8 mouse cellular contexts compared by ENCODE assay signal in genomic region chr19:40895393-40895703, GRCm38 (mm10). TPM values are rescaled to one million over a fixed set of nuclear protein-coding genes. Genes with fewer than 3 reads are reported as not detected.
DNase-seq lines count a peak whose midpoint lies in the region; ATAC-seq and TF ChIP-seq lines count a peak whose summit lies in the region.

No protein-coding gene starts in this region.

- no peak for DNase-seq in left cerebral cortex, adult 2 months (ENCODE audit: extremely low spot score in 1 of 2, low spot score in 2 of 2)
- DNase-seq in left cerebral cortex, adult 9 months (ENCODE audit: low spot score in 2 of 2) = no peak
- DNase-seq in c-Kit-positive CD71-negative TER-119-negative erythroid progenitor cells, embryonic 14.5 days (ENCODE audit: low read depth) = peak; percentile 19
- no peak for DNase-seq in layer of hippocampus, postnatal 36 days
- no peak for DNase-seq in adrenal gland, postnatal 10 days

- peak overlapping the region; percentile 70 for H3K4me3 ChIP-seq in left cerebral cortex, adult 2 months
- H3K4me3 ChIP-seq in intestine, embryonic 15.5 days (replicated peaks) = peak overlapping the region; percentile 81
- H3K4me3 ChIP-seq in neural tube, embryonic 14.5 days (ENCODE audit: low read depth, low read length) = peak overlapping the region; percentile 80

- H3K4me1 ChIP-seq in intestine, embryonic 15.5 days (replicated peaks) = no peaks in the 10 kb centered on the region
- H3K4me1 ChIP-seq in neural tube, embryonic 14.5 days (ENCODE audit: control insufficient read depth, insufficient read depth, low read length) = no peaks in the 10 kb centered on the region

- H3K27me3 ChIP-seq in intestine, embryonic 15.5 days (replicated peaks) = no peaks in the 10 kb centered on the region; the same call in 1 of the 2 replicates
- H3K27me3 ChIP-seq in neural tube, embryonic 14.5 days (ENCODE audit: control insufficient read depth, insufficient read depth, low read length) = peaks cover 12% of the 10 kb centered on the region

- H3K9ac ChIP-seq in intestine, embryonic 15.5 days = peak overlapping the region; percentile 74
- peak overlapping the region; percentile 74 for H3K9ac ChIP-seq in neural tube, embryonic 14.5 days (replicated peaks; ENCODE audit: low read depth, low read length)

- H3K36me3 ChIP-seq in intestine, embryonic 15.5 days = no peaks in the 10 kb centered on the region
- H3K36me3 ChIP-seq in neural tube, embryonic 14.5 days (ENCODE audit: control insufficient read depth, insufficient read depth, low read length) = no peaks in the 10 kb centered on the region

- H3K27ac ChIP-seq in left cerebral cortex, adult 2 months = peak overlapping the region; percentile 85
- H3K27ac ChIP-seq in intestine, embryonic 15.5 days = peak overlapping the region; percentile 95
- H3K27ac ChIP-seq in neural tube, embryonic 14.5 days (ENCODE audit: low read depth, low read length) = peak overlapping the region; percentile 92

- 1% methylated on average over 6 of the region's 6 CpGs for WGBS in intestine, embryonic 15.5 days
- 8% methylated on average over 6 of the region's 6 CpGs for WGBS in neural tube, embryonic 14.5 days

- peak overlapping the region; percentile 68 for H3K4me2 ChIP-seq in intestine, embryonic 15.5 days (replicated peaks)
- H3K4me2 ChIP-seq in neural tube, embryonic 14.5 days (ENCODE audit: low read depth, low read length) = peak overlapping the region; percentile 64

- ATAC-seq in intestine, embryonic 15.5 days = no peak
- no peak; the same call in 1 of the 2 replicates for ATAC-seq in neural tube, embryonic 14.5 days (ENCODE audit: low read depth)
- no peak for ATAC-seq in megakaryocyte-erythroid progenitor cell, adult 5-6 weeks (replicated peaks; ENCODE audit: low FRiP score, low TSS enrichment, poor library complexity, severe bottlenecking)

- no peak for TF ChIP-seq CTCF in left cerebral cortex, adult 2 months (IDR thresholded peaks at IDR 0.05)

- intact Hi-C loops in left cerebral cortex, adult 2 months (cut with DNase I) = loop anchor here (2.0 to 10.0 kb wide), 2 partner anchors 65 to 119 kb away; partner anchors contain the start of gene Ccnj

- no peaks in the 10 kb centered on the region for H3K9me3 ChIP-seq in intestine, embryonic 15.5 days
- H3K9me3 ChIP-seq in neural tube, embryonic 14.5 days (ENCODE audit: control insufficient read depth, low read length) = no peaks in the 10 kb centered on the region

RNA-seq across cellular contexts. Expression of gene Zfp518a, which starts 0.8 kb away (rescaled TPM):
- total RNA-seq in left cerebral cortex, adult 2 months (2021) = 10 to 100 TPM in 1 of 2 experiments, 1 to 10 TPM in 1; 7.4 to 10.1 TPM
- polyA plus RNA-seq in intestine, embryonic 15.5 days (2015; fragmentation: Nextera tagmentation; extraction: Ambion mirVana) = 12.3 and 13.3 TPM in 2 replicates
- polyA plus RNA-seq in neural tube, embryonic 14.5 days (2014; fragmentation: Nextera tagmentation; extraction: Ambion mirVana) = 8.2 and 10.8 TPM in 2 replicates
- total RNA-seq in megakaryocyte-erythroid progenitor cell, adult 5-6 weeks (2014; fragmentation: Nextera tagmentation) = 14.1 and 15.6 TPM in 2 replicates
- total RNA-seq in megakaryocyte-erythroid progenitor cell, adult 5-6 weeks (2017) = 15.0 and 28.3 TPM in 2 replicates
- 1 to 10 TPM; 8.1 to 8.2 TPM for total RNA-seq in layer of hippocampus, postnatal 36 days (2021)
- 10 to 100 TPM; 12.0 to 15.2 TPM for total RNA-seq in adrenal gland, postnatal 10 days (2021)
